Mouse (Mus musculus) limb, embryonic 13.5 days (tissue): ENCODE measurements at regions not wholly inside any gene's neighbourhood (a gene's known extent, or its start where the extent isn't known, plus 50 kb on each side); places are given as distances from the start of the nearest gene placed in this dataset.

Experiments used
- ATAC-seq: fragments of 200-750 bp; cut with Nextera tagmentation; 2 replicates; pipeline ENCODE4 v1.8.0; 2017; ENCODE audit warnings: low read depth, moderate number of reproducible peaks, moderate TSS enrichment; ENCODE audit not compliant: low FRiP score
- H3K27ac ChIP-seq: fragments of 300-500 bp; sonication (generic); 2 replicates; pipeline ENCODE4 v1.5.1; 2015; ENCODE audit warnings: inconsistent platforms, mild to moderate bottlenecking, moderate library complexity
- H3K27me3 ChIP-seq: fragments of 300-500 bp; sonication (generic); 2 replicates; pipeline ENCODE4 v1.6.1; 2015; ENCODE audit warnings: mild to moderate bottlenecking, inconsistent platforms
- H3K36me3 ChIP-seq: fragments of 300-500 bp; sonication (generic); 2 replicates; pipeline ENCODE4 v1.6.1; 2015; ENCODE audit warnings: inconsistent platforms, mild to moderate bottlenecking, moderate library complexity
- H3K4me1 ChIP-seq: fragments of 300-500 bp; sonication (generic); 2 replicates; pipeline ENCODE4 v1.6.1; 2015; ENCODE audit warnings: inconsistent platforms
- H3K4me2 ChIP-seq: fragments of 300-500 bp; sonication (generic); replicated peaks from 2 replicates; pipeline ENCODE4 v1.6.1; 2015; ENCODE audit warnings: inconsistent platforms, mild to moderate bottlenecking, moderate library complexity
- H3K4me3 ChIP-seq: fragments of 300-500 bp; sonication (generic); 2 replicates; pipeline ENCODE4 v1.5.1; 2015; ENCODE audit warnings: moderate library complexity, mild to moderate bottlenecking, inconsistent platforms
- H3K9ac ChIP-seq: fragments of 300-500 bp; sonication (generic); 2 replicates; pipeline ENCODE4 v1.6.1; 2015; ENCODE audit warnings: mild to moderate bottlenecking, inconsistent platforms
- H3K9me3 ChIP-seq: fragments of 300-500 bp; sonication (generic); 2 replicates; pipeline ENCODE4 v1.6.1; 2016; ENCODE audit warnings: inconsistent platforms
- WGBS: fragments of 180-500 bp; shearing (Covaris S2); methylation state at CpG from one replicate; pipeline ENCODE4 v1.1.7; 2015; 5-methylcytosine and 5-hydroxymethylcytosine counted together

- 70% methylated on average over 4 of the region's 4 CpGs for WGBS
- no peak for ATAC-seq
- Histone ChIP-seq H3K4me2 (no peak overlapping the region), H3K9ac (no peak overlapping the region), H3K4me3 (no peak overlapping the region), H3K36me3 (no peaks in the 10 kb centered on the region), H3K9me3 (no peaks in the 10 kb centered on the region), H3K27me3 (no peaks in the 10 kb centered on the region), H3K4me1 (no peaks in the 10 kb centered on the region), H3K27ac (no peak overlapping the region)
Measured at GRCm38 (mm10) chr4:131590136-131590535, 248.0 kb downstream of the Ptpru start.

GRCm38 (mm10) chr4:131591456-131591855 lies 246.6 kb downstream of the Ptpru start:
- H3K27ac ChIP-seq = no peak overlapping the region
- no peaks in the 10 kb centered on the region for H3K27me3 ChIP-seq
- WGBS = 83% methylated on average over 5 of the region's 5 CpGs
- no peak for ATAC-seq
- no peak overlapping the region for H3K4me3 ChIP-seq
- no peaks in the 10 kb centered on the region for H3K36me3 ChIP-seq
- no peaks in the 10 kb centered on the region for H3K9me3 ChIP-seq
- H3K4me2 ChIP-seq = no peak overlapping the region
- H3K9ac ChIP-seq = no peak overlapping the region
- no peaks in the 10 kb centered on the region for H3K4me1 ChIP-seq

GRCm38 (mm10) chr4:131597996-131598395 lies 240.1 kb downstream of the Ptpru start:
- no peak overlapping the region for H3K27ac ChIP-seq
- WGBS = 87% methylated on average over 10 of the region's 10 CpGs
- no peaks in the 10 kb centered on the region for H3K27me3 ChIP-seq
- H3K9ac ChIP-seq = no peak overlapping the region
- H3K4me1 ChIP-seq = no peaks in the 10 kb centered on the region
- no peak overlapping the region for H3K4me2 ChIP-seq
- H3K9me3 ChIP-seq = no peaks in the 10 kb centered on the region
- H3K36me3 ChIP-seq = no peaks in the 10 kb centered on the region
- no peak overlapping the region for H3K4me3 ChIP-seq
- no peak for ATAC-seq

GRCm38 (mm10) chr4:131614434-131614833 lies 223.7 kb downstream of the Ptpru start:
- Histone ChIP-seq H3K27me3 (no peaks in the 10 kb centered on the region), H3K9ac (no peak overlapping the region), H3K4me3 (no peak overlapping the region), H3K4me2 (no peak overlapping the region), H3K9me3 (no peaks in the 10 kb centered on the region), H3K27ac (no peak overlapping the region), H3K36me3 (no peaks in the 10 kb centered on the region), H3K4me1 (0 out of 2 replicates have a peak, but pooled peaks cover 5% of the 10 kb centered on the region)
- ATAC-seq = no peak
- 68% methylated on average over 8 of the region's 8 CpGs for WGBS

GRCm38 (mm10) chr4:131615587-131615986 lies 222.5 kb downstream of the Ptpru start:
- Histone ChIP-seq H3K27ac (no peak overlapping the region), H3K27me3 (no peaks in the 10 kb centered on the region), H3K9me3 (no peaks in the 10 kb centered on the region), H3K4me2 (no peak overlapping the region), H3K9ac (no peak overlapping the region), H3K4me1 (0 out of 2 replicates have a peak, but pooled peaks cover 5% of the 10 kb centered on the region), H3K4me3 (no peak overlapping the region), H3K36me3 (no peaks in the 10 kb centered on the region)
- WGBS = 61% methylated on average over 12 of the region's 12 CpGs
- no peak for ATAC-seq

- Histone ChIP-seq H3K27ac (no peak overlapping the region), H3K4me3 (no peak overlapping the region), H3K4me2 (no peak overlapping the region), H3K36me3 (no peaks in the 10 kb centered on the region), H3K27me3 (0 out of 2 replicates have a peak, but pooled peaks cover 2% of the 10 kb centered on the region), H3K4me1 (no peaks in the 10 kb centered on the region), H3K9me3 (no peaks in the 10 kb centered on the region), H3K9ac (no peak overlapping the region)
- ATAC-seq = no peak
- 79% methylated on average over 5 of the region's 5 CpGs for WGBS
Measured at GRCm38 (mm10) chr4:131638105-131638504, 200.0 kb downstream of the Ptpru start.

- H3K27me3 ChIP-seq = no peaks in the 10 kb centered on the region
- no peak for ATAC-seq
- no peak overlapping the region for H3K4me2 ChIP-seq
- no peaks in the 10 kb centered on the region for H3K9me3 ChIP-seq
- H3K36me3 ChIP-seq = no peaks in the 10 kb centered on the region
- H3K9ac ChIP-seq = no peak overlapping the region
- H3K27ac ChIP-seq = no peak overlapping the region
- no peak overlapping the region for H3K4me3 ChIP-seq
- no peaks in the 10 kb centered on the region for H3K4me1 ChIP-seq
- WGBS = 47% methylated on average over 8 of the region's 8 CpGs
Measured at GRCm38 (mm10) chr4:131656034-131656433, 182.1 kb downstream of the Ptpru start.

- Histone ChIP-seq H3K4me3 (no peak overlapping the region), H3K27me3 (no peaks in the 10 kb centered on the region), H3K9ac (no peak overlapping the region), H3K9me3 (no peaks in the 10 kb centered on the region), H3K36me3 (no peaks in the 10 kb centered on the region), H3K4me1 (no peaks in the 10 kb centered on the region), H3K27ac (no peak overlapping the region), H3K4me2 (no peak overlapping the region)
- ATAC-seq = no peak
- 16% methylated on average over 10 of the region's 10 CpGs for WGBS
Measured at GRCm38 (mm10) chr4:131657922-131658321, 180.2 kb downstream of the Ptpru start.

GRCm38 (mm10) chr4:131660931-131661330 lies 177.2 kb downstream of the Ptpru start:
- H3K36me3 ChIP-seq = no peaks in the 10 kb centered on the region
- no peaks in the 10 kb centered on the region for H3K27me3 ChIP-seq
- H3K4me2 ChIP-seq = no peak overlapping the region
- H3K4me3 ChIP-seq = no peak overlapping the region
- H3K9me3 ChIP-seq = no peaks in the 10 kb centered on the region
- no peak overlapping the region for H3K27ac ChIP-seq
- H3K9ac ChIP-seq = no peak overlapping the region
- ATAC-seq = no peak
- 81% methylated on average over 2 of the region's 2 CpGs for WGBS
- H3K4me1 ChIP-seq = no peaks in the 10 kb centered on the region

- no peak overlapping the region for H3K4me2 ChIP-seq
- 45% methylated on average over 11 of the region's 11 CpGs for WGBS
- no peak for ATAC-seq
- H3K4me3 ChIP-seq = no peak overlapping the region
- H3K9ac ChIP-seq = no peak overlapping the region
- H3K27ac ChIP-seq = no peak overlapping the region
- no peaks in the 10 kb centered on the region for H3K27me3 ChIP-seq
- no peaks in the 10 kb centered on the region for H3K9me3 ChIP-seq
- no peaks in the 10 kb centered on the region for H3K36me3 ChIP-seq
- H3K4me1 ChIP-seq = no peaks in the 10 kb centered on the region
Measured at GRCm38 (mm10) chr4:131671784-131672515, 166.1 kb downstream of the Ptpru start.

- no peak for ATAC-seq
- Histone ChIP-seq H3K36me3 (no peaks in the 10 kb centered on the region), H3K27me3 (no peaks in the 10 kb centered on the region), H3K4me1 (no peaks in the 10 kb centered on the region), H3K27ac (no peak overlapping the region), H3K9ac (no peak overlapping the region), H3K4me2 (no peak overlapping the region), H3K9me3 (no peaks in the 10 kb centered on the region), H3K4me3 (no peak overlapping the region)
- 79% methylated on average over 7 of the region's 7 CpGs for WGBS
Measured at GRCm38 (mm10) chr4:131677966-131678365, 160.1 kb downstream of the Ptpru start.

GRCm38 (mm10) chr4:131683176-131683575 lies 154.9 kb downstream of the Ptpru start:
- H3K27me3 ChIP-seq = no peaks in the 10 kb centered on the region
- no peak overlapping the region for H3K27ac ChIP-seq
- H3K4me2 ChIP-seq = no peak overlapping the region
- no peak overlapping the region for H3K4me3 ChIP-seq
- ATAC-seq = no peak
- no peaks in the 10 kb centered on the region for H3K9me3 ChIP-seq
- no peak overlapping the region for H3K9ac ChIP-seq
- H3K4me1 ChIP-seq = no peaks in the 10 kb centered on the region
- 78% methylated on average over 7 of the region's 7 CpGs for WGBS
- H3K36me3 ChIP-seq = no peaks in the 10 kb centered on the region

GRCm38 (mm10) chr4:131685544-131685943 lies 152.5 kb downstream of the Ptpru start:
- Histone ChIP-seq H3K27me3 (no peaks in the 10 kb centered on the region), H3K4me3 (no peak overlapping the region), H3K36me3 (no peaks in the 10 kb centered on the region), H3K4me2 (no peak overlapping the region), H3K27ac (no peak overlapping the region), H3K9ac (no peak overlapping the region), H3K9me3 (no peaks in the 10 kb centered on the region), H3K4me1 (no peaks in the 10 kb centered on the region)
- ATAC-seq = no peak
- WGBS = 90% methylated on average over 4 of the region's 4 CpGs
